Mouse (Mus musculus): ENCODE measurements around the gene Afdn. TPM values are rescaled to one million over a fixed set of nuclear protein-coding genes. Genes with fewer than 3 reads are reported as not detected.

Gene Afdn
- polyA plus RNA-seq, 1 experiment from 2014 or later, result 95.8 TPM

GRCm38 (mm10) chr17:13742334-13742733 is 18.0 kb upstream of the Afdn start:
- Histone ChIP-seq H3K4me1 (ENCODE audit: control insufficient read depth, insufficient read depth, low read length) (peaks cover 59% of the 10 kb centered on the region), H3K27ac (ENCODE audit: low read depth, low read length) (no peak overlapping the region), H3K9ac (ENCODE audit: low read depth, low read length) (no peak overlapping the region), H3K4me3 (ENCODE audit: low read depth, low read length) (no peak overlapping the region), H3K9me3 (replicated peaks; ENCODE audit: control insufficient read depth, low read length) (no peaks in the 10 kb centered on the region), H3K36me3 (ENCODE audit: control insufficient read depth, insufficient read depth, low read length) (no peaks in the 10 kb centered on the region), H3K4me2 (no peak overlapping the region), H3K27me3 (ENCODE audit: control insufficient read depth, insufficient read depth, low read length) (no peaks in the 10 kb centered on the region)
- ATAC-seq (replicated peaks; ENCODE audit: insufficient number of reproducible peaks, low FRiP score, low TSS enrichment), result no peak
- 48% methylated on average over 2 of the region's 2 CpGs for whole genome bisulfite sequencing (ENCODE audit: insufficient replicate concordance)

- no peaks in the 10 kb centered on the region for H3K27me3 ChIP-seq (ENCODE audit: control insufficient read depth, insufficient read depth, low read length)
- H3K4me2 ChIP-seq, result peak overlapping the region; percentile 16; the same call in 1 of the 2 replicates
- no peaks in the 10 kb centered on the region for H3K36me3 ChIP-seq (ENCODE audit: control insufficient read depth, insufficient read depth, low read length)
- H3K4me1 ChIP-seq (ENCODE audit: control insufficient read depth, insufficient read depth, low read length), result peaks cover 52% of the 10 kb centered on the region
- peak overlapping the region; percentile 74 for H3K27ac ChIP-seq (ENCODE audit: low read depth, low read length)
- WGBS (ENCODE audit: insufficient replicate concordance), result 26% methylated on average over 7 of the region's 7 CpGs
- H3K9ac ChIP-seq (ENCODE audit: low read depth, low read length), result peak overlapping the region; percentile 43; the same call in 1 of the 2 replicates
- no peaks in the 10 kb centered on the region for H3K9me3 ChIP-seq (replicated peaks; ENCODE audit: control insufficient read depth, low read length)
- no peak for ATAC-seq (replicated peaks; ENCODE audit: insufficient number of reproducible peaks, low FRiP score, low TSS enrichment)
- no peak overlapping the region for H3K4me3 ChIP-seq (ENCODE audit: low read depth, low read length)
These were observed 17.2 kb upstream of the Afdn start for GRCm38 (mm10) chr17:13742941-13743708.

GRCm38 (mm10) chr17:13743709-13744079 is 16.6 kb upstream of the Afdn start:
- WGBS (ENCODE audit: insufficient replicate concordance), result 19% methylated on average over 5 of the region's 5 CpGs
- Histone ChIP-seq H3K9ac (ENCODE audit: low read depth, low read length) (peak overlapping the region; percentile 43; the same call in 1 of the 2 replicates), H3K9me3 (replicated peaks; ENCODE audit: control insufficient read depth, low read length) (no peaks in the 10 kb centered on the region), H3K4me2 (0 out of 2 replicates have a peak overlapping the region, but pooled peaks have one; percentile 16), H3K4me1 (ENCODE audit: control insufficient read depth, insufficient read depth, low read length) (peaks cover 48% of the 10 kb centered on the region), H3K36me3 (ENCODE audit: control insufficient read depth, insufficient read depth, low read length) (no peaks in the 10 kb centered on the region), H3K27me3 (ENCODE audit: control insufficient read depth, insufficient read depth, low read length) (no peaks in the 10 kb centered on the region), H3K27ac (ENCODE audit: low read depth, low read length) (peak overlapping the region; percentile 74), H3K4me3 (ENCODE audit: low read depth, low read length) (no peak overlapping the region)
- ATAC-seq (replicated peaks; ENCODE audit: insufficient number of reproducible peaks, low FRiP score, low TSS enrichment), result no peak

- Histone ChIP-seq H3K27me3 (ENCODE audit: control insufficient read depth, insufficient read depth, low read length) (no peaks in the 10 kb centered on the region), H3K9me3 (replicated peaks; ENCODE audit: control insufficient read depth, low read length) (no peaks in the 10 kb centered on the region), H3K9ac (ENCODE audit: low read depth, low read length) (no peak overlapping the region), H3K27ac (ENCODE audit: low read depth, low read length) (no peak overlapping the region), H3K36me3 (ENCODE audit: control insufficient read depth, insufficient read depth, low read length) (no peaks in the 10 kb centered on the region), H3K4me2 (no peak overlapping the region), H3K4me1 (ENCODE audit: control insufficient read depth, insufficient read depth, low read length) (peaks cover 48% of the 10 kb centered on the region), H3K4me3 (ENCODE audit: low read depth, low read length) (no peak overlapping the region)
- ATAC-seq (replicated peaks; ENCODE audit: insufficient number of reproducible peaks, low FRiP score, low TSS enrichment), result no peak
- 70% methylated on average over 6 of the region's 6 CpGs for WGBS (ENCODE audit: insufficient replicate concordance)
These were observed 16.1 kb upstream of the Afdn start for GRCm38 (mm10) chr17:13744219-13744618.

GRCm38 (mm10) chr17:13744824-13745223 is 15.5 kb upstream of the Afdn start:
- no peaks in the 10 kb centered on the region for H3K27me3 ChIP-seq (ENCODE audit: control insufficient read depth, insufficient read depth, low read length)
- no peaks in the 10 kb centered on the region for H3K9me3 ChIP-seq (replicated peaks; ENCODE audit: control insufficient read depth, low read length)
- 0 out of 2 replicates have a peak, but pooled peaks have one; percentile 13 for ATAC-seq (replicated peaks; ENCODE audit: insufficient number of reproducible peaks, low FRiP score, low TSS enrichment)
- H3K9ac ChIP-seq (ENCODE audit: low read depth, low read length), result no peak overlapping the region
- H3K27ac ChIP-seq (ENCODE audit: low read depth, low read length), result peak overlapping the region; percentile 29; the same call in 1 of the 2 replicates
- no peak overlapping the region for H3K4me3 ChIP-seq (ENCODE audit: low read depth, low read length)
- 34% methylated on average over 4 of the region's 4 CpGs for WGBS (ENCODE audit: insufficient replicate concordance)
- H3K4me1 ChIP-seq (ENCODE audit: control insufficient read depth, insufficient read depth, low read length), result peaks cover 48% of the 10 kb centered on the region
- H3K4me2 ChIP-seq, result no peak overlapping the region
- no peaks in the 10 kb centered on the region for H3K36me3 ChIP-seq (ENCODE audit: control insufficient read depth, insufficient read depth, low read length)

GRCm38 (mm10) chr17:13745373-13745772 is 15.0 kb upstream of the Afdn start:
- peak overlapping the region; percentile 28; the same call in 1 of the 2 replicates for H3K9ac ChIP-seq (ENCODE audit: low read depth, low read length)
- H3K4me2 ChIP-seq, result no peak overlapping the region
- ATAC-seq (replicated peaks; ENCODE audit: insufficient number of reproducible peaks, low FRiP score, low TSS enrichment), result no peak
- H3K4me1 ChIP-seq (ENCODE audit: control insufficient read depth, insufficient read depth, low read length), result peaks cover 48% of the 10 kb centered on the region
- no peaks in the 10 kb centered on the region for H3K9me3 ChIP-seq (replicated peaks; ENCODE audit: control insufficient read depth, low read length)
- WGBS (ENCODE audit: insufficient replicate concordance), result 55% methylated on average over 2 of the region's 2 CpGs
- H3K27me3 ChIP-seq (ENCODE audit: control insufficient read depth, insufficient read depth, low read length), result no peaks in the 10 kb centered on the region
- H3K36me3 ChIP-seq (ENCODE audit: control insufficient read depth, insufficient read depth, low read length), result no peaks in the 10 kb centered on the region
- H3K27ac ChIP-seq (ENCODE audit: low read depth, low read length), result 0 out of 2 replicates have a peak overlapping the region, but pooled peaks have one; percentile 29
- no peak overlapping the region for H3K4me3 ChIP-seq (ENCODE audit: low read depth, low read length)

GRCm38 (mm10) chr17:13746330-13746729 is 14.0 kb upstream of the Afdn start:
- no peaks in the 10 kb centered on the region for H3K36me3 ChIP-seq (ENCODE audit: control insufficient read depth, insufficient read depth, low read length)
- ATAC-seq (replicated peaks; ENCODE audit: insufficient number of reproducible peaks, low FRiP score, low TSS enrichment), result no peak
- H3K27me3 ChIP-seq (ENCODE audit: control insufficient read depth, insufficient read depth, low read length), result no peaks in the 10 kb centered on the region
- no peaks in the 10 kb centered on the region for H3K9me3 ChIP-seq (replicated peaks; ENCODE audit: control insufficient read depth, low read length)
- H3K4me3 ChIP-seq (ENCODE audit: low read depth, low read length), result no peak overlapping the region
- H3K4me1 ChIP-seq (ENCODE audit: control insufficient read depth, insufficient read depth, low read length), result peaks cover 38% of the 10 kb centered on the region
- no peak overlapping the region for H3K27ac ChIP-seq (ENCODE audit: low read depth, low read length)
- no peak overlapping the region for H3K4me2 ChIP-seq
- 60% methylated on average over 6 of the region's 6 CpGs for WGBS (ENCODE audit: insufficient replicate concordance)
- no peak overlapping the region for H3K9ac ChIP-seq (ENCODE audit: low read depth, low read length)

GRCm38 (mm10) chr17:13747681-13748080 is 12.7 kb upstream of the Afdn start:
- Histone ChIP-seq H3K4me1 (ENCODE audit: control insufficient read depth, insufficient read depth, low read length) (peaks cover 27% of the 10 kb centered on the region), H3K27me3 (ENCODE audit: control insufficient read depth, insufficient read depth, low read length) (no peaks in the 10 kb centered on the region), H3K27ac (ENCODE audit: low read depth, low read length) (no peak overlapping the region), H3K36me3 (ENCODE audit: control insufficient read depth, insufficient read depth, low read length) (no peaks in the 10 kb centered on the region), H3K9me3 (replicated peaks; ENCODE audit: control insufficient read depth, low read length) (no peaks in the 10 kb centered on the region), H3K9ac (ENCODE audit: low read depth, low read length) (no peak overlapping the region), H3K4me2 (no peak overlapping the region), H3K4me3 (ENCODE audit: low read depth, low read length) (no peak overlapping the region)
- no peak for ATAC-seq (replicated peaks; ENCODE audit: insufficient number of reproducible peaks, low FRiP score, low TSS enrichment)
- WGBS (ENCODE audit: insufficient replicate concordance), result 88% methylated on average over 9 of the region's 9 CpGs

GRCm38 (mm10) chr17:13749027-13749426 is 11.3 kb upstream of the Afdn start:
- no peak for ATAC-seq (replicated peaks; ENCODE audit: insufficient number of reproducible peaks, low FRiP score, low TSS enrichment)
- 89% methylated on average over 4 of the region's 4 CpGs for WGBS (ENCODE audit: insufficient replicate concordance)
- H3K4me3 ChIP-seq (ENCODE audit: low read depth, low read length), result no peak overlapping the region

More at GRCm38 (mm10) chr17:13749027-13749426, 11.3 kb upstream of the Afdn start:
- Histone ChIP-seq H3K36me3 (ENCODE audit: control insufficient read depth, insufficient read depth, low read length) (no peaks in the 10 kb centered on the region), H3K9ac (ENCODE audit: low read depth, low read length) (no peak overlapping the region), H3K4me2 (no peak overlapping the region), H3K27me3 (ENCODE audit: control insufficient read depth, insufficient read depth, low read length) (no peaks in the 10 kb centered on the region), H3K4me1 (ENCODE audit: control insufficient read depth, insufficient read depth, low read length) (peaks cover 14% of the 10 kb centered on the region), H3K27ac (ENCODE audit: low read depth, low read length) (no peak overlapping the region), H3K9me3 (replicated peaks; ENCODE audit: control insufficient read depth, low read length) (no peaks in the 10 kb centered on the region)
